Mouse (Mus musculus) forebrain, embryonic 12.5 days (tissue): ENCODE data around the gene Dmrt1. TPM values are rescaled to one million over a fixed set of nuclear protein-coding genes. Genes with fewer than 3 reads are reported as not detected.

Experiments used
- ATAC-seq: fragments of 200-750 bp; cut with Nextera tagmentation; 2 replicates; pipeline ENCODE4 v1.8.0; 2017; ENCODE audit warnings: moderate TSS enrichment; ENCODE audit not compliant: low FRiP score
- H3K27ac ChIP-seq: fragments of 300-500 bp; sonication (generic); 2 replicates; pipeline ENCODE4 v1.5.1; 2016; ENCODE audit warnings: mild to moderate bottlenecking
- H3K27me3 ChIP-seq: fragments of 300-500 bp; sonication (generic); 2 replicates; pipeline ENCODE4 v1.6.1; 2016; ENCODE audit warnings: mild to moderate bottlenecking
- H3K36me3 ChIP-seq: fragments of 300-500 bp; sonication (generic); replicated peaks from 2 replicates; pipeline ENCODE4 v1.6.1; 2016; ENCODE audit warnings: mild to moderate bottlenecking
- H3K4me1 ChIP-seq: fragments of 300-500 bp; sonication (generic); 2 replicates; pipeline ENCODE4 v1.6.1; 2016
- H3K4me2 ChIP-seq: fragments of 300-500 bp; sonication (generic); 2 replicates; pipeline ENCODE4 v1.6.1; 2016; ENCODE audit warnings: mild to moderate bottlenecking, moderate library complexity
- H3K4me3 ChIP-seq: fragments of 300-500 bp; sonication (generic); replicated peaks from 2 replicates; pipeline ENCODE4 v1.5.1; 2016; ENCODE audit warnings: mild to moderate bottlenecking
- H3K9ac ChIP-seq: fragments of 300-500 bp; sonication (generic); 2 replicates; pipeline ENCODE4 v1.6.1; 2016; ENCODE audit warnings: mild to moderate bottlenecking
- H3K9me3 ChIP-seq: fragments of 300-500 bp; sonication (generic); 2 replicates; pipeline ENCODE4 v1.6.1; 2016
- WGBS: fragments of 180-500 bp; shearing (Covaris S2); methylation state at CpG from one replicate; pipeline ENCODE4 v1.1.7; 2016; 5-methylcytosine and 5-hydroxymethylcytosine counted together
- polyA plus RNA-seq: library from polyadenylated mRNA; unstranded; fragments of >200 nt; fragmentation: Nextera tagmentation; extraction: Ambion mirVana; gene quantifications from 2 replicates; pipeline ENCODE4 v1.2.1, GENCODE M21; 2016

Dmrt1 gene
- polyA plus RNA-seq, 1 experiment from 2014 or later = 1.5 TPM

- peak overlapping the region; percentile 59 for H3K4me3 ChIP-seq
- H3K27me3 ChIP-seq = peaks cover 91% of the 10 kb centered on the region
- WGBS = 1% methylated on average over 41 of the region's 42 CpGs
- no peaks in the 10 kb centered on the region for H3K9me3 ChIP-seq
- peak overlapping the region; percentile 85 for H3K9ac ChIP-seq
- H3K36me3 ChIP-seq = no peaks in the 10 kb centered on the region
- H3K27ac ChIP-seq = peak overlapping the region; percentile 93
- H3K4me2 ChIP-seq = peak overlapping the region; percentile 59
- ATAC-seq = no peak
- H3K4me1 ChIP-seq = peaks cover 37% of the 10 kb centered on the region
Measured at GRCm38 (mm10) chr19:25611116-25611515, 105.7 kb downstream of the Dmrt1 start.

- H3K4me1 ChIP-seq = peaks cover 30% of the 10 kb centered on the region
- H3K4me3 ChIP-seq = peak overlapping the region; percentile 59
- no peaks in the 10 kb centered on the region for H3K9me3 ChIP-seq
- WGBS = 2% methylated on average over 16 of the region's 16 CpGs
- H3K9ac ChIP-seq = peak overlapping the region; percentile 85
- peaks cover 92% of the 10 kb centered on the region for H3K27me3 ChIP-seq
- H3K36me3 ChIP-seq = no peaks in the 10 kb centered on the region
- H3K4me2 ChIP-seq = peak overlapping the region; percentile 59
- peak overlapping the region; percentile 71 for H3K27ac ChIP-seq
- no peak for ATAC-seq
Measured at GRCm38 (mm10) chr19:25611876-25612805, 106.7 kb downstream of the Dmrt1 start.

- H3K4me1 ChIP-seq = peaks cover 26% of the 10 kb centered on the region
- H3K9ac ChIP-seq = peak overlapping the region; percentile 85
- H3K36me3 ChIP-seq = no peaks in the 10 kb centered on the region
- peak overlapping the region; percentile 59 for H3K4me3 ChIP-seq
- peaks cover 90% of the 10 kb centered on the region for H3K27me3 ChIP-seq
- H3K4me2 ChIP-seq = peak overlapping the region; percentile 59
- peak overlapping the region; percentile 71 for H3K27ac ChIP-seq
- ATAC-seq = no peak
- H3K9me3 ChIP-seq = no peaks in the 10 kb centered on the region
- 3% methylated on average over 6 of the region's 6 CpGs for WGBS
Measured at GRCm38 (mm10) chr19:25612806-25613295, 107.4 kb downstream of the Dmrt1 start.

GRCm38 (mm10) chr19:25613476-25614300 is 108.3 kb downstream of the Dmrt1 start:
- no peak for ATAC-seq
- Histone ChIP-seq H3K4me2 (peak overlapping the region; percentile 59), H3K4me3 (peak overlapping the region; percentile 59), H3K36me3 (no peaks in the 10 kb centered on the region), H3K27me3 (peaks cover 90% of the 10 kb centered on the region), H3K9ac (peak overlapping the region; percentile 85), H3K9me3 (no peaks in the 10 kb centered on the region), H3K4me1 (peaks cover 26% of the 10 kb centered on the region), H3K27ac (peak overlapping the region; percentile 71)
- 8% methylated on average over 13 of the region's 13 CpGs for WGBS

- WGBS = 34% methylated on average over 6 of the region's 6 CpGs
- peak overlapping the region; percentile 14; the same call in 1 of the 2 replicates for H3K4me3 ChIP-seq
- H3K27me3 ChIP-seq = peaks cover 93% of the 10 kb centered on the region
- peak overlapping the region; percentile 42 for H3K4me2 ChIP-seq
- H3K27ac ChIP-seq = peak overlapping the region; percentile 59
- H3K36me3 ChIP-seq = no peaks in the 10 kb centered on the region
- no peak for ATAC-seq
- no peak overlapping the region; the same call in 1 of the 2 replicates for H3K9ac ChIP-seq
- no peaks in the 10 kb centered on the region for H3K9me3 ChIP-seq
- peaks cover 17% of the 10 kb centered on the region for H3K4me1 ChIP-seq
Measured at GRCm38 (mm10) chr19:25615889-25616288, 110.5 kb downstream of the Dmrt1 start.

- no peaks in the 10 kb centered on the region for H3K36me3 ChIP-seq
- peak; percentile 58 for ATAC-seq
- H3K27me3 ChIP-seq = peaks cover 89% of the 10 kb centered on the region
- no peak overlapping the region for H3K27ac ChIP-seq
- peaks cover 23% of the 10 kb centered on the region; the same call in 1 of the 2 replicates for H3K4me1 ChIP-seq
- peak overlapping the region; percentile 36; the same call in 1 of the 2 replicates for H3K9ac ChIP-seq
- H3K4me2 ChIP-seq = peak overlapping the region; percentile 47
- no peaks in the 10 kb centered on the region for H3K9me3 ChIP-seq
- H3K4me3 ChIP-seq = peak overlapping the region; percentile 23
- 35% methylated on average over 54 of the region's 54 CpGs for WGBS
Measured at GRCm38 (mm10) chr19:25622291-25623251, 117.2 kb downstream of the Dmrt1 start.

GRCm38 (mm10) chr19:25628490-25628889 is 123.1 kb downstream of the Dmrt1 start:
- Histone ChIP-seq H3K4me3 (no peak overlapping the region), H3K9ac (no peak overlapping the region), H3K27me3 (peaks cover 39% of the 10 kb centered on the region), H3K4me1 (peaks cover 7% of the 10 kb centered on the region; the same call in 1 of the 2 replicates), H3K27ac (no peak overlapping the region), H3K4me2 (no peak overlapping the region), H3K36me3 (no peaks in the 10 kb centered on the region), H3K9me3 (no peaks in the 10 kb centered on the region)
- ATAC-seq = peak; percentile 55; the same call in 1 of the 2 replicates
- 9% methylated on average over 9 of the region's 9 CpGs for WGBS

GRCm38 (mm10) chr19:25635119-25635518 is 129.7 kb downstream of the Dmrt1 start:
- H3K4me3 ChIP-seq = no peak overlapping the region
- no peak overlapping the region for H3K27ac ChIP-seq
- H3K27me3 ChIP-seq = no peaks in the 10 kb centered on the region
- H3K9me3 ChIP-seq = no peaks in the 10 kb centered on the region
- ATAC-seq = no peak
- no peak overlapping the region for H3K4me2 ChIP-seq
- H3K4me1 ChIP-seq = no peaks in the 10 kb centered on the region
- 89% methylated on average over 5 of the region's 5 CpGs for WGBS
- H3K36me3 ChIP-seq = no peaks in the 10 kb centered on the region
- H3K9ac ChIP-seq = no peak overlapping the region

GRCm38 (mm10) chr19:25635622-25636244 is 130.3 kb downstream of the Dmrt1 start:
- H3K27me3 ChIP-seq = no peaks in the 10 kb centered on the region
- no peaks in the 10 kb centered on the region for H3K36me3 ChIP-seq
- H3K27ac ChIP-seq = no peak overlapping the region
- peak; percentile 58; the same call in 1 of the 2 replicates for ATAC-seq
- peaks cover 3% of the 10 kb centered on the region; the same call in 1 of the 2 replicates for H3K4me1 ChIP-seq
- H3K9me3 ChIP-seq = no peaks in the 10 kb centered on the region
- WGBS = 13% methylated on average over 22 of the region's 22 CpGs
- peak overlapping the region; percentile 53 for H3K4me2 ChIP-seq
- peak overlapping the region; percentile 41; the same call in 1 of the 2 replicates for H3K9ac ChIP-seq
- peak overlapping the region; percentile 36 for H3K4me3 ChIP-seq

GRCm38 (mm10) chr19:25638766-25639361 is 133.4 kb downstream of the Dmrt1 start:
- 79% methylated on average over 11 of the region's 11 CpGs for WGBS
- H3K36me3 ChIP-seq = no peaks in the 10 kb centered on the region
- H3K9me3 ChIP-seq = no peaks in the 10 kb centered on the region
- H3K4me3 ChIP-seq = no peak overlapping the region
- ATAC-seq = no peak
- H3K27me3 ChIP-seq = no peaks in the 10 kb centered on the region
- no peak overlapping the region for H3K27ac ChIP-seq
- no peak overlapping the region for H3K9ac ChIP-seq
- H3K4me1 ChIP-seq = peaks cover 8% of the 10 kb centered on the region
- H3K4me2 ChIP-seq = no peak overlapping the region
